Mouse (Mus musculus) cerebellum, adult 9-10 months (tissue): ENCODE data around the gene Cep41.
A peak's percentile ranks its signal among the peaks of the same experiment; 100 is the strongest.

Experiments
- DNase-seq: peaks from one replicate; pipeline ENCODE4 v3.0.0; 2022

Cep41 gene

DNA sequence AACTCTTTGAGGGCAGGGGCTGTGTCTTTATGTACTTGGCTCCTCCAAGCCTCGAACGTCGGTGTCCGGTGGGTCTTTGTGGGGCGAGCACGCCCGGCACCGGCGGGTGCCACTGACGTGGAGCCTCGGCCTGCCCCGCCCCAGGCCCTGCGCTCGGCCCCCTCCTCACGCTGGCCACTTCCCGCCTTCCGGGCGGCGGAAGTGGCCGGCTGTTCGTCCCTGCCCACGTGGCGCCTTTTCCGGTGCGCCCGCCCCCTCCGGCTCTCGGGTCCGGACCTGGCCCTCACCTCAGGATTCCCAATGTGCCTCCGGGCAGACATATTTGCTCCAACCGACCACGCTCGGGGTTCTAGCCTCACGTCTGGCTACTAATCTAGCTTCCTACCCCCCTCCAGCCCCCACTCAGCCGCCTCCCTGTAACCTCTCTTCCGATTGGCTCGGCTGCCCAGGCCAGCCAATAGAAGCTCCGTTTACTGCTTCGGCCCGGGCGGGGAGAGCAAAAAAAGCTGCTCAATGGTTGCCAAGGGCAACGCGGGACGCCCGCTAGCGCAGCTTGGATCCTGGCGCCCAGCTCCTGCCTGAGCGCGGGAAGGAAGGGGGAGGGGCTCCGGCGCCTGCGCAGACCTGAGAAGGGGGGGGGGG lies at the start of gene Cep41:
TSS of gene Cep41 (minus strand) at position 400 of the 642 bp plus-strand sequence.
- DNase-seq, result peak; percentile 98

DNA sequence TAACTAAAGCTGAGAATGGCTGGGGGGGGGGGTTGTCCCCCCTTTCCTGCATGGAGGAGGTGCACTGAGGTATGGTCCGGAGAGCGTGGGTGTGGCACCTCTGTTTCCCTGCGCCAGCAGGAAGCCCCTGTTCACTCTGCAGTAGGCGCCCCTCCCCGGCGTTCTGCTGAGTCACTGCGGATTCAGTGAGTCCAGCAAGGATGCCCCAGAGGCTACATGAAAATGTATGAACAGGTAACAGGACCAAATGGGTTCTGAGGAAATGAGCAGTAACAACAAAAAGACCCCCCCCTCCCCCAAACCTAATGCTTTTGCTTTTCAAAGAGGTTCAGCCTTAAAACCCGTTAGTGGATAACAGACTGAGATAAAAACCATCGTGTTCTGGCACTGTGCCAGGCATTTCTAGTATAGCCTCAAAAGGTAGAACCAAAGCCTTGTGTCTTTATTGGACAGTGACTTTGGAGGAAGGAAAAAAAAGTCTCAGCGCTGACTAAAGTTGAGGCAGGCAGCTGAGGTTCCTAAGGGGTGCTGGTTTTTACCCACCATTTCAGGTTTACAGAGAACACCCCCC lies 45.7 kb upstream of the Cep41 start:
- DNase-seq, result peak; percentile 32

DNA sequence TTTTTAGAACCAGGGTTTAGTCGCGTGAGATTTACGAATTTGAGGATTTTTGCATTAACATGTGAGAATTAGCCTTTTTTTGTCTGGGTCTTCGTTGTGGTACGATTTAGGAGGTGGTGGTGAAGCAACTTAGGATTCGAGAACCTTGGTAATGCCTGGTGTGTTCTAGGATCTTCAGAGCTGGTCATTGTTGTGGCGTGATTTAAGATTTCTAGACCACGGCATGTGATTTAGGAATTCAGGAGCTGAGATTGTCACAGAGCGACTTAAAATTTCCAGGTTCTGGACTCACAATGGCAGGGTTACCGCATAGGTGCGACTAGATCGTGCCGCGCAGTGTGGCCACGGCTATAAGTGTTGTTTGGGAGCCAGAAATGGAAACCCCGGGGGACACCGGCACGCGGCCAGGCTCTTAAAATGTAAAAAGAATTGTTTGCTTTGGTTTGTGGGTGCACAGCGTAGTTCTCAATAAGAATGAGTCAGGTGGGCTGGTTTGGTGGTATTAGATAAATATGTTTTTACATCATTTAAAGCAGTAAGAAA lies 45.0 kb upstream of the Cep41 start:
- DNase-seq, result peak; percentile 45

- DNase-seq, result peak; percentile 75
Measured at GRCm38 (mm10) chr6:30737548-30738463, 44.3 kb upstream of the Cep41 start.

- DNase-seq, result peak; percentile 73
Measured at GRCm38 (mm10) chr6:30736864-30737547, 43.5 kb upstream of the Cep41 start.

GRCm38 (mm10) chr6:30736372-30736762 lies 42.8 kb upstream of the Cep41 start:
- DNase-seq, result no peak

- DNase-seq, result no peak
Measured at GRCm38 (mm10) chr6:30735728-30736371, 42.3 kb upstream of the Cep41 start.

GRCm38 (mm10) chr6:30734988-30735727 lies 41.6 kb upstream of the Cep41 start:
- DNase-seq, result no peak

- no peak for DNase-seq
Measured at GRCm38 (mm10) chr6:30734465-30734864, 40.9 kb upstream of the Cep41 start.

GRCm38 (mm10) chr6:30732571-30733130 lies 39.1 kb upstream of the Cep41 start:
- no peak for DNase-seq

DNA sequence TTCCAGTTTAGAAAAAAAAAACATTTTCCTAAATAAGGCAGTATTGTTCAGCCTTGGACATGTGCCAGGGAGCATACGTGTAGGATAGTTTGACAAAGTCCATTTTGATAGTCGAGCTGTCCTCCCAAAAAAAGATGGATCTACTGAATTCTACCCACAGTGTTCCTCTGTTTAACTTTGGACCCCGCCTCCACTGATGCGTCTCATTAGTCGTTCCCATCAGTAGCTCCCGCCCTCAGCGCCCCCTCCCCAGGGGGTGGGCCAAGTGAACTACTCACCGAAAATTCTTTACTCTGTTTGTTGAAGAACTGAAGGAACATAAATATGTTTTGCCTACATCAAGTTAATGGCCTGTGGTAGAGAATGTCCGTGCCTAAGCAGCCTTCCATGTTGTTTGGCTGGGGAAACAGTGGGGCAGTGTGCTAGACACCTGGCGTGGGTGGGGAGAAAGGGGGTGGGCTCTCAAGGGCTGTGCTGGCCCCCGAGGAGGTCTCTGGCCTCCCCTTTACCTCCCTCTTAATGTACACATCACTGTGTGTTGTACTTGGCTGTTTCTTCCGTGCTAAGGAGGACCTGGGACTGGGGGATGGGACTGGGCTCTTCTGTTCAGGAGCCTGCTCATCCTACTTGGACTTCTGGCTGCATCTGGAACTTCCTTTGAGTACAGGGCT lies 36.9 kb upstream of the Cep41 start:
- no peak for DNase-seq

- DNase-seq, result no peak
Measured at GRCm38 (mm10) chr6:30723331-30723730, 29.8 kb upstream of the Cep41 start, which contains the start of gene Mest. Gene Mest, plus strand, starts transcription at chr6:30723547.

GRCm38 (mm10) chr6:30722385-30723164 lies 29.0 kb upstream of the Cep41 start:
- DNase-seq, result no peak

DNA sequence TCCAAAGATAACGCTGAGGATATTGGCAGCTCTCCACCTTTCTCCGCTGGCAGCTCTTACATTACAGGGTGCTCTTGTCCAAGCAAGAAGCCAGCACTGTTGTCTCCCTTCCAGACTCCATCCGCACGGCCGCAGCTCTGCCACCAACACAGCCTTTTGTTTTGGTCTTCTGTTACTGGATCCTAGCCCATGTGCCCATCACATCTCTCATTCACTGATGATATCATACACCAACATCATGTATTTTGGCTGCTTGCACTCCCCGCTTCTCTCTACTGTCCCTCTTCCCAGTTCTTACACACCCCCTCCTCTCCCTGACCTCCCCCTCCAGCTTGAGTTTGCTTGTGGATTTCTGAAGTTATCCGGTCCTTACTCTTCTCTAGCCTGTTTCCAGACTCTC lies 23.2 kb upstream of the Cep41 start:
- DNase-seq, result no peak

GRCm38 (mm10) chr6:30714891-30715471 lies 21.4 kb upstream of the Cep41 start:
- DNase-seq, result no peak

DNA sequence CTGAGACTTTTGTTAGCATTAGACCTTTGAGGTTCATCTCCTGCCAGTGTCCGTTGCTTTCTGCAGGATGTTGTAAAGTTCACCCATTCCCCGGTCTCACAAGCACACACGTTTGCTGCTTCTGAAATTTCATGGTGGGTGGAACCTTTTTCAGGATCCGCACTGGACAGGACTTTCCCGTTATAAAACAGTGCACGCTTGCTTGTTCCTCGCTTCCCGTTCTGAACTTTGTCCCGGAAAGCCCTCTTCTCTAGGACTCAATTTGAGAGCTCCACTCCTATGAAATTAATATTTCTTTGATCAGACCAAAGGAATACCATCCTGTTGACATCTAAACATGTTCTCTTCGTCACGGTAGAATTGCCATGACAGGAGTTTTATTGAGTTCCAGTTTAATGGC lies 20.3 kb upstream of the Cep41 start:
- no peak for DNase-seq

DNA sequence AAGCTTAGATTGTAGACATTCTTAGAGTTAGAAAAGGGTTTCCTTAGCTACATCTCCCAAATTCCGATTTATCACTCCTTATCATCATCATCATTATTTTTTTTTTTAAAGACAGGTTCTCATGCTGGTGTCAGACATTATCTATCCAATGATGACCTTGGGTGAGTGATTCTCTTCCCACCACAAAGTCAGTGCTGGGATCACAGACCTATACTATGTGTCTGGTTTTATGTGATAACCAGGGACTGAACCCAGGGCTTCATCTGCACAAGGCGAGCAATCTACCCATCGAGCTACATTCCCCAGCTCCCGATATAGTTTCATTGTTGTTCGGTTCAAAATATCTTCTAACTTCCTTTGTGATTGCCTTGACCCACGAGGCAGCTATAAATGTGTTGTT lies 19.9 kb upstream of the Cep41 start:
- DNase-seq, result no peak

GRCm38 (mm10) chr6:30712484-30712883 lies 18.9 kb upstream of the Cep41 start:
- no peak for DNase-seq

DNA sequence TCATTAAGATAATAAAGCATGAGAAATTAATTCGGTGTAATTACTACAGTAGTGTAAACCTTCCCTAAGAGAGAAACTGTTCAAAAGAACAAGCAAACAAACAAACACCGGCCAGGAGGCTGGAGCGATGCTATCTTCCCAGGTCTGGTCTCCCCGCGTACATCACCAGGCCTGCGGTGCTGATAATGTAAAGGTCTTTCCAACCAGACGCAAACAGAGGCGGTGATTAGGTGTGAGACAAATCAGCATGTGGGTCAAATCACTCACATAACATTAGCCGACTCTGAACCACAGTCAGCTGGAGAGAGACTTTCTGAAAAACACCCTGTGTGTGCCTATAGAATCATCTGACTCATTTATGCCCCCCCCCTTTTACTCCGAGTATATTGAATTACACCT lies 17.8 kb upstream of the Cep41 start:
- DNase-seq, result no peak
